Mouse (Mus musculus) ovary, postnatal 10 days (tissue): ENCODE results near the gene Arl6.

ENCODE experiments used
- DNase-seq: peaks from one replicate; pipeline ENCODE4 v3.0.0; 2022; ENCODE audit warnings: low spot score

Arl6 gene

DNA sequence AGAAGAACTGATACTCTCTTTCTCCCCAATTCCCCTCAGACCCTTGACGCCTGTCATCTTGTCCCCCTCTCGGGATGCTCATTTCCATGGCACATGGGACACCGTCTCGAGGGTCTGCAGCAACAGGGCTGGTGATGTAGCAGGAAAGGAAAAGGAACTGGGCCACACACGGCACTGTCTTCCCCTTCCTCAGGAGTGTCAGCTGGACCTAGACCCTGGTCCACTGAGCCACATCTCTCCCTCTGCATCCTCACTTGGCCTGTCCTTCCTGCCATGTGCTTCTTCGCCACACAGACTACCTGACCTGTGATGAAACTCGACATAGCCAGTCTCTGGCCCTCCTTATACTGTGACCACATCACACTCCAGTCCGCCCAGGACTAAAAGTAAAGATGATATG, 52.3 kb downstream of the Arl6 start:
- DNase-seq: no peak

GRCm38 (mm10) chr16:59586276-59586675, 52.9 kb downstream of the Arl6 start:
- no peak for DNase-seq

- DNase-seq: no peak
Measured at GRCm38 (mm10) chr16:59585706-59586244, 53.4 kb downstream of the Arl6 start.

DNA sequence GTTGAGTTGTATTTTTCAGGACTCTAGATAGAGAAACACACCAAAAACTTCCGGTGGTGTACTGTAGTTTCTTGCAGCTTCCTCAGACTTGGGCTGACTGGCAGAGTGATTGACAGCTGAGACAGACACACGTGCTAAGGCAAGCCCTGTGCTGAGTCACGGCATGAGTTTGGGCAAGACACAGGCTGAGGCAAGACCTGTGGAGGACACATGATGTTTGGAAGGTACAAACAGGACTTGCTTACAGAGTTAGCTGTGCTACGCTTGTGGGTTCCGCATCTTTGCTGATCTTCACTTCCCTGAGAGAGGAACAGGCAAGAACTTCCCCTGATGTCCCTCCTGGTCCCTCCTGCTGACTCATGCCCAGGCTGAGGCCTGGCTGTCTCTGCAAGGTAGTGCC, 55.7 kb downstream of the Arl6 start:
- no peak for DNase-seq

GRCm38 (mm10) chr16:59579237-59579636, 60.0 kb downstream of the Arl6 start:
- no peak for DNase-seq

- no peak for DNase-seq
Measured at GRCm38 (mm10) chr16:59573961-59574360, 65.2 kb downstream of the Arl6 start.

DNA sequence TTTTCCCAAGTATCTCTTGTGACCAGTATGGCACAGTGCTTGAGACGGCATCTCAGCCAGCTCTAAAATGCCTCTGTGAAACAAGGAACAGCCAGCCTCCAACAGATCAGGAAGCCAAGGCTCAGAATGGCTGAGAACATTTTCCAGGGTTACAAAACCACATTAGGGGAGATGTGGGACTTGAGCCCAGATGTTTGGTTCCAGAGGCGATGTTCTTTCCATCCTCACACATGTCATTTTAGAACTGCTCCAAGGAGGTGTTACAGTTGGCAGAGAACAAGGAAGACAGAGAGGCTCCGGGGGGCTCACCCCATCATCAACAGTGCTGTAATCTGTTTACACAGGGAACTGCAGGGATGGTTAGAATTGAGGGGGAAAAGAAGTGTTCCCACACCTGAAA, 66.5 kb downstream of the Arl6 start:
- no peak for DNase-seq

- no peak for DNase-seq
Measured at GRCm38 (mm10) chr16:59570807-59571206, 68.4 kb downstream of the Arl6 start.

DNA sequence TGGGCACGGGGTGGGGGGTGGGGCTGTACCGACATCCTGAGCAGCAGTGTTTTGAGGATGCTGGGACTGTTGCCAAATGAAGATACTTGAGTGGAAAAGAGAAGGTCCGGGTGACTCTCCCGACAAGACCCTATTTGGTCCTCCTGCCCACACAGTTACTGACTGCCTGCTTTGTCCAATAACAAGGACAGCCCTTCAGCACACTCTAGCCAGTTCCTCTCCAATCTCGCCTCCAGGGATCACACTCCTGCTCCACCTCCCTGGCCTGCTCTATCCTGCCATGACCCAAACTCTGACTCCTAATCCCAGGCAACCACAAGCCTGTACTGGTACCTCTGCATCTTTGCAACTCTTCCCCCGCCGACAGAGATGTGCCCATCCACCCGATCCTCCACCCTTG, 69.4 kb downstream of the Arl6 start:
- no peak for DNase-seq

DNA sequence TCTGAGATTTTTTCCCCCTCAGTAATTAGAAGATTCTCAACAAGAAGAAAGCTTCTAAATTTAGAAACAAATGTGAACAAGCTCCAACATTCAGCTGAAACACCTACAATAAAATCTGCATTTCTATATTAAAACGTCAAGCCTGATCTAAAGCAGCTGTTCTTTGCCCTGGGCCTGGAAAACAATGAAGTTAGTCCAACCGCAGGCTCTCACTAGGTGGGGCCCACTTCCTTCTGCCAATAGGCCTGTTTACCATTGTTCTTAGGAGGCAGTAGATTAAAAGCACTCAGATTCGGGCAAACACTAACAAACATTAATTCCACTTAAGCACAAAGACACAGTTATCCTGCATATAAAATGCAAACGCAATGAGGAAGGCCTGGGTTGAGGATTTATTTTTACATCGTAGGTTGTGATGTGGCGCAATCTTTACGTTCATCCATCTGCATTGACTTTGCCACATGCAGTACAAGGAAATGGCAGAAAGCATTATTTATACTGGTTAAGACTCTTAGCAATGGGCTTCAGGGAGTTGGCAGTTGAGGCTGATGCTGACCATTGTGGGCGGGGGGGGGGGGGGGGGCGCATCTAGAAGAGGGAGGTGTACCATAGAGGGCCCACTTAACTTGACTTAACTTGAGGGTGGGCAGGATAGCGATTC, 71.3 kb downstream of the Arl6 start:
- DNase-seq: no peak

DNA sequence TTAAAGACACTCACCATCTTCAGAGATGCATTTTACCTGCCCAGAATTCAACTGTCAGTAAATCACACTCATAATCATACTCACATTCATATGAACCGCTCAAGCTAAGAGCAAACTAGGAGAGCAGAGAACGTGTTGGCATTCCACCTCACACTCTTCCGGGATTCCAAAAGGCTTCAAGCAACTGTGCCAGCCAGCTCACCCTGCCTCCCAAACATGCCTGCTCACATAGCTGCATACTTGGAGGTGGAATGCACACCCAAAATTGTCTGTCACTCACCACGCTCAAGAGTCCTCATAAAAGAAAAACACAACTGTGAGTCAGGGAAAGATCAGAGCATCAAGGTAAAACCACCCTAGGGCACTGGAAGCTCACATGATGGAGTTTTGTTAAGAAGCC, 72.8 kb downstream of the Arl6 start:
- no peak for DNase-seq

- DNase-seq: no peak
Measured at GRCm38 (mm10) chr16:59565631-59566030, 73.6 kb downstream of the Arl6 start.

GRCm38 (mm10) chr16:59564025-59564424, 75.2 kb downstream of the Arl6 start:
- DNase-seq: no peak
